ENCODE assay signal across 30 mouse cellular contexts in genomic region chr17:48419571-48419970, GRCm38 (mm10). TPM values are rescaled to one million over a fixed set of nuclear protein-coding genes. Genes with fewer than 3 reads are reported as not detected.
A peak's percentile ranks its signal among the peaks of the same experiment; 100 is the strongest.
DNase-seq lines count a peak whose midpoint lies in the region; ATAC-seq lines count a peak whose summit lies in the region.
"Had no signal": no experiment of that assay in that cellular context is flagged by ENCODE, and none has a peak within 500 bp of the region (broad histone marks: within the 10 kb centered on the region; RNA-seq: fewer than 3 reads in every experiment).

No protein-coding gene starts in this region.

- H3K9ac ChIP-seq in intestine, embryonic 16.5 days (ENCODE audit: low read depth, low read length): 0 out of 2 replicates have a peak overlapping the region, but pooled peaks have one; percentile 7
- H3K9ac ChIP-seq in intestine, embryonic 15.5 days: no peak overlapping the region
- no peak overlapping the region for H3K9ac ChIP-seq in midbrain, embryonic 11.5 days (ENCODE audit: low read length)
- H3K9ac ChIP-seq: embryonic facial prominence, embryonic 13.5 days; embryonic facial prominence, embryonic 15.5 days; forebrain, embryonic 12.5 days had no signal

- H3K9me3 ChIP-seq in intestine, embryonic 16.5 days (ENCODE audit: control insufficient read depth, low read length): no peaks in the 10 kb centered on the region
- no peaks in the 10 kb centered on the region for H3K9me3 ChIP-seq in intestine, embryonic 15.5 days
- H3K9me3 ChIP-seq in midbrain, embryonic 11.5 days (ENCODE audit: control insufficient read depth, low read length): no peaks in the 10 kb centered on the region
- H3K9me3 ChIP-seq in midbrain, embryonic 10.5 days (replicated peaks): no peaks in the 10 kb centered on the region
- H3K9me3 ChIP-seq: embryonic facial prominence, embryonic 13.5 days; embryonic facial prominence, embryonic 15.5 days; forebrain, embryonic 10.5 days; forebrain, embryonic 12.5 days; G1E had no signal

- H3K27me3 ChIP-seq in intestine, embryonic 16.5 days (replicated peaks; ENCODE audit: control insufficient read depth, insufficient read depth, low read length): no peaks in the 10 kb centered on the region
- H3K27me3 ChIP-seq in intestine, embryonic 15.5 days (replicated peaks): no peaks in the 10 kb centered on the region
- H3K27me3 ChIP-seq in midbrain, embryonic 11.5 days (ENCODE audit: control insufficient read depth, insufficient read depth, low read length): no peaks in the 10 kb centered on the region
- no peaks in the 10 kb centered on the region for H3K27me3 ChIP-seq in midbrain, embryonic 10.5 days (ENCODE audit: low read depth, poor library complexity, severe bottlenecking)
- H3K27me3 ChIP-seq: CH12.LX; embryonic facial prominence, embryonic 13.5 days; embryonic facial prominence, embryonic 15.5 days; forebrain, embryonic 12.5 days; Patski had no signal

- H3K4me2 ChIP-seq in intestine, embryonic 16.5 days (ENCODE audit: low read depth, low read length): no peak overlapping the region
- no peak overlapping the region for H3K4me2 ChIP-seq in intestine, embryonic 15.5 days (replicated peaks)
- H3K4me2 ChIP-seq in midbrain, embryonic 11.5 days: no peak overlapping the region
- H3K4me2 ChIP-seq: embryonic facial prominence, embryonic 13.5 days; embryonic facial prominence, embryonic 15.5 days; forebrain, embryonic 12.5 days had no signal

- peaks cover 9% of the 10 kb centered on the region for H3K36me3 ChIP-seq in intestine, embryonic 16.5 days (ENCODE audit: control insufficient read depth, insufficient read depth, low read length)
- H3K36me3 ChIP-seq in intestine, embryonic 15.5 days: peaks cover 14% of the 10 kb centered on the region
- peaks cover 4% of the 10 kb centered on the region; the same call in 1 of the 2 replicates for H3K36me3 ChIP-seq in midbrain, embryonic 11.5 days (ENCODE audit: control insufficient read depth, insufficient read depth, low read length)
- peaks cover 48% of the 10 kb centered on the region for H3K36me3 ChIP-seq in midbrain, embryonic 10.5 days

- H3K27ac ChIP-seq in intestine, embryonic 16.5 days (ENCODE audit: low read length): no peak overlapping the region
- H3K27ac ChIP-seq in intestine, embryonic 15.5 days: no peak overlapping the region
- no peak overlapping the region for H3K27ac ChIP-seq in midbrain, embryonic 11.5 days (ENCODE audit: low read depth, low read length)
- H3K27ac ChIP-seq in midbrain, embryonic 10.5 days (replicated peaks): no peak overlapping the region
- H3K27ac ChIP-seq: embryonic facial prominence, embryonic 13.5 days; embryonic facial prominence, embryonic 15.5 days; forebrain, embryonic 10.5 days; forebrain, embryonic 12.5 days had no signal

- ATAC-seq in intestine, embryonic 16.5 days: no peak
- ATAC-seq in intestine, embryonic 15.5 days: no peak
- ATAC-seq in midbrain, embryonic 11.5 days (ENCODE audit: low FRiP score): no peak
- peak; percentile 34 for ATAC-seq in common myeloid progenitor, adult 5-6 weeks (replicated peaks; ENCODE audit: low read depth, poor library complexity, severe bottlenecking)
- ATAC-seq: activated CD4-positive, CD25-positive, alpha-beta regulatory T cell, adult 4 months; CD4-positive, CD25-positive, alpha-beta regulatory T cell, adult 4 months; forebrain, embryonic 14.5 days; forebrain, embryonic 16.5 days; Patski had no signal

- whole genome bisulfite sequencing in intestine, embryonic 16.5 days: 63% methylated on average over 2 of the region's 2 CpGs
- WGBS in intestine, embryonic 15.5 days: 63% methylated on average over 2 of the region's 2 CpGs
- WGBS in midbrain, embryonic 11.5 days: 77% methylated on average over 2 of the region's 2 CpGs
- 73% methylated on average over 2 of the region's 2 CpGs for WGBS in midbrain, embryonic 10.5 days

- peaks cover 17% of the 10 kb centered on the region; the same call in 1 of the 2 replicates for H3K4me1 ChIP-seq in intestine, embryonic 16.5 days (ENCODE audit: control insufficient read depth, insufficient read depth, low read length)
- peaks cover 9% of the 10 kb centered on the region; the same call in 1 of the 2 replicates for H3K4me1 ChIP-seq in intestine, embryonic 15.5 days (replicated peaks)
- no peaks in the 10 kb centered on the region for H3K4me1 ChIP-seq in midbrain, embryonic 11.5 days (ENCODE audit: control insufficient read depth, insufficient read depth, low read length)
- H3K4me1 ChIP-seq in midbrain, embryonic 10.5 days: no peaks in the 10 kb centered on the region
- H3K4me1 ChIP-seq: embryonic facial prominence, embryonic 13.5 days; embryonic facial prominence, embryonic 15.5 days; forebrain, embryonic 12.5 days had no signal

- H3K4me3 ChIP-seq in intestine, embryonic 16.5 days (ENCODE audit: low read length): no peak overlapping the region
- no peak overlapping the region for H3K4me3 ChIP-seq in intestine, embryonic 15.5 days (replicated peaks)
- no peak overlapping the region for H3K4me3 ChIP-seq in midbrain, embryonic 11.5 days (ENCODE audit: low read depth, low read length)
- no peak overlapping the region for H3K4me3 ChIP-seq in midbrain, embryonic 10.5 days
- H3K4me3 ChIP-seq: embryonic facial prominence, embryonic 13.5 days; embryonic facial prominence, embryonic 15.5 days; erythroblast, embryonic 14.5 days; forebrain, embryonic 10.5 days; forebrain, embryonic 12.5 days had no signal

- DNase-seq in midbrain, embryonic 11.5 days (ENCODE audit: low spot score, missing footprints): peak; percentile 75
- DNase-seq in midbrain, embryonic 10.5 days (ENCODE audit: low spot score): no peak
- no peak for DNase-seq in lung, postnatal 36 days
- DNase-seq in thymus, adult 18-20 months: no peak
- DNase-seq: adrenal gland, adult 8-10 months; adrenal gland, postnatal 14 days; adrenal gland, postnatal 36 days; B cell, adult 2 months; cerebellum, adult 11-12 months; cerebellum, adult 2 months; cerebellum, adult 9-10 months; cerebellum, postnatal 10 days; cerebellum, postnatal 25 days; embryo, embryonic 11 days had no signal

RNA-seq across cellular contexts. Expression of gene Oard1, which starts 9.8 kb away (rescaled TPM):
- polyA plus RNA-seq in intestine, embryonic 16.5 days (2015; fragmentation: Nextera tagmentation; extraction: Ambion mirVana): 62.7 and 70.6 TPM in 2 replicates
- polyA plus RNA-seq in intestine, embryonic 15.5 days (2015; fragmentation: Nextera tagmentation; extraction: Ambion mirVana): 72.8 and 73.2 TPM in 2 replicates
- polyA plus RNA-seq in midbrain, embryonic 11.5 days (2014; fragmentation: Nextera tagmentation; extraction: Ambion mirVana): 95.9 and 101 TPM in 2 replicates
- polyA plus RNA-seq in midbrain, embryonic 10.5 days (2016; fragmentation: Nextera tagmentation; extraction: Ambion mirVana): 102 and 113 TPM in 2 replicates
- 58.8 and 59.1 TPM in 2 replicates for total RNA-seq in common myeloid progenitor, adult 5-6 weeks (2017)

RNA-seq across cellular contexts. Expression of gene Nfya, which starts 9.9 kb away (rescaled TPM):
- polyA plus RNA-seq in intestine, embryonic 16.5 days (2015; fragmentation: Nextera tagmentation; extraction: Ambion mirVana): 9.3 and 10.8 TPM in 2 replicates
- 11.2 and 12.5 TPM in 2 replicates for polyA plus RNA-seq in intestine, embryonic 15.5 days (2015; fragmentation: Nextera tagmentation; extraction: Ambion mirVana)
- 18.4 and 19.4 TPM in 2 replicates for polyA plus RNA-seq in midbrain, embryonic 11.5 days (2014; fragmentation: Nextera tagmentation; extraction: Ambion mirVana)
- 15.8 and 16.3 TPM in 2 replicates for polyA plus RNA-seq in midbrain, embryonic 10.5 days (2016; fragmentation: Nextera tagmentation; extraction: Ambion mirVana)
- 77.6 and 92.6 TPM in 2 replicates for total RNA-seq in common myeloid progenitor, adult 5-6 weeks (2017)

RNA-seq across cellular contexts. Expression of gene Apobec2, which starts 13.2 kb away (rescaled TPM):
- polyA plus RNA-seq in intestine, embryonic 16.5 days (2015; fragmentation: Nextera tagmentation; extraction: Ambion mirVana): 4.6 and 5.4 TPM in 2 replicates
- 3.8 and 4.1 TPM in 2 replicates for polyA plus RNA-seq in intestine, embryonic 15.5 days (2015; fragmentation: Nextera tagmentation; extraction: Ambion mirVana)
- polyA plus RNA-seq in midbrain, embryonic 11.5 days (2014; fragmentation: Nextera tagmentation; extraction: Ambion mirVana): 1.0 and 1.3 TPM in 2 replicates
- polyA plus RNA-seq in midbrain, embryonic 10.5 days (2016; fragmentation: Nextera tagmentation; extraction: Ambion mirVana): 1.1 and 1.3 TPM in 2 replicates
- 0.05 and 1.4 TPM in 2 replicates for total RNA-seq in common myeloid progenitor, adult 5-6 weeks (2017)
- polyA plus RNA-seq: erythroblast, embryonic 14.5 days; G1E had no signal

RNA-seq across cellular contexts. Expression of gene Tspo2, which starts 31.8 kb away (rescaled TPM):
- polyA plus RNA-seq in intestine, embryonic 16.5 days (2015; fragmentation: Nextera tagmentation; extraction: Ambion mirVana): 4.5 and 4.7 TPM in 2 replicates
- 3.5 and 4.4 TPM in 2 replicates for polyA plus RNA-seq in intestine, embryonic 15.5 days (2015; fragmentation: Nextera tagmentation; extraction: Ambion mirVana)
- polyA plus RNA-seq in midbrain, embryonic 11.5 days (2014; fragmentation: Nextera tagmentation; extraction: Ambion mirVana): 0.36 and 0.61 TPM in 2 replicates
- 0.43 TPM in 1 of 2 replicates, not detected in the other for polyA plus RNA-seq in midbrain, embryonic 10.5 days (2016; fragmentation: Nextera tagmentation; extraction: Ambion mirVana)
- total RNA-seq in common myeloid progenitor, adult 5-6 weeks (2017): 28.4 and 29.1 TPM in 2 replicates
- total RNA-seq: adrenal gland, adult 18-20 months; adrenal gland, postnatal 36 days; CH12.LX had no signal
- polyA plus RNA-seq: CD4-positive, CD25-positive, alpha-beta regulatory T cell, adult 4 months; forebrain, embryonic 10.5 days had no signal

RNA-seq across cellular contexts. Expression of gene Unc5cl, which starts 35.1 kb away (rescaled TPM):
- 47.2 and 49.3 TPM in 2 replicates for polyA plus RNA-seq in intestine, embryonic 16.5 days (2015; fragmentation: Nextera tagmentation; extraction: Ambion mirVana)
- 36.3 and 38.9 TPM in 2 replicates for polyA plus RNA-seq in intestine, embryonic 15.5 days (2015; fragmentation: Nextera tagmentation; extraction: Ambion mirVana)
- 0.22 TPM in 1 of 2 replicates, not detected in the other for polyA plus RNA-seq in midbrain, embryonic 11.5 days (2014; fragmentation: Nextera tagmentation; extraction: Ambion mirVana)
- 0.21 TPM in 1 of 2 replicates, not detected in the other for polyA plus RNA-seq in midbrain, embryonic 10.5 days (2016; fragmentation: Nextera tagmentation; extraction: Ambion mirVana)
- 2.1 and 2.2 TPM in 2 replicates for total RNA-seq in common myeloid progenitor, adult 5-6 weeks (2017)
- total RNA-seq: adrenal gland, adult 8-10 months; adrenal gland, postnatal 36 days had no signal
- polyA plus RNA-seq: embryonic facial prominence, embryonic 15.5 days had no signal
